Comparison of ENCODE assay signal across 27 mouse cellular contexts in the genomic region with DNA sequence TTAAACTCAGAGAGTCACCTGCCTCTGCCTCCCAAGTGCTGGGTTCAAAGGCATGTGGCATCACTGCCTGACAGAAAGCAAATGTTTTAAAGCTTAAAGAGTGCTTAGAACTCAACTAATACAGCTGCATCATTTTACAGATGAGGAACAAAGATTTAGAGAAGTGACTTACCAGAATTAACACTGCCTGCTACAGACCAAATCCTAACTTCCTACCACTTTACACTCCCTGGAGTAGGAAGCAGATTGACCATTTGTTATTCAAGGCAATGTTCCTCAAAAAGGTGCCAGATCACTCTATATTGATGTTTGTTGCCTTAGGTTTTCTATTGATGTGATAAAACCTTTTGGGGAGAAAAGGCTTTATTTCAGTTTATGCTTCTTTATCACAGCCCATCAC.
"Had no signal": no experiment of that assay in that cellular context is flagged by ENCODE, and none has a peak within 500 bp of the region (broad histone marks: within the 10 kb centered on the region; RNA-seq: fewer than 3 reads in every experiment).

No protein-coding gene starts in this region.

- H3K4me3 ChIP-seq: gastrocnemius, adult 2 months; heart, embryonic 10.5 days; heart, embryonic 12.5 days; hindbrain, embryonic 10.5 days; hindbrain, embryonic 12.5 days; intestine, embryonic 15.5 days; kidney, embryonic 15.5 days; layer of hippocampus, adult 2 months; left cerebral cortex, adult 2 months; limb, embryonic 10.5 days; limb, embryonic 12.5 days had no signal

- ATAC-seq: forebrain, postnatal 0 days; hindbrain, embryonic 16.5 days; inflammation-experienced regulatory T-cells, adult 6 months; intestine, embryonic 15.5 days; intestine, postnatal 0 days had no signal

- DNase-seq: forebrain, postnatal 0 days; gastrocnemius, adult 2 months; gastrocnemius, postnatal 10 days; gastrocnemius, postnatal 25 days; heart, adult 18-20 months; heart, postnatal 14 days; heart, postnatal 36 days; kidney, adult 18-20 months; kidney, adult 9 months; kidney, postnatal 25 days; kidney, postnatal 4 days; liver had no signal

- H3K27ac ChIP-seq: gastrocnemius, adult 2 months; heart, embryonic 10.5 days; hindbrain, embryonic 10.5 days; hindbrain, embryonic 12.5 days; hindbrain, embryonic 14.5 days; intestine, embryonic 15.5 days; kidney, embryonic 15.5 days; kidney, postnatal 0 days; layer of hippocampus, adult 2 months; left cerebral cortex, adult 2 months; limb, embryonic 10.5 days; limb, embryonic 12.5 days had no signal

- H3K36me3 ChIP-seq: heart, embryonic 10.5 days; heart, embryonic 12.5 days; hindbrain, embryonic 10.5 days; hindbrain, embryonic 12.5 days; intestine, embryonic 15.5 days; kidney, embryonic 15.5 days; limb, embryonic 10.5 days; limb, embryonic 12.5 days had no signal
